Mouse (Mus musculus) neural tube, embryonic 14.5 days (tissue): Measurements from ENCODE around the gene Gm10643. TPM values are rescaled to one million over a fixed set of nuclear protein-coding genes. Genes with fewer than 3 reads are reported as not detected.

Experiments
- ATAC-seq: fragments of 200-750 bp; cut with Nextera tagmentation; 2 replicates; pipeline ENCODE4 v1.8.0; 2017; ENCODE audit warnings: low read depth, mild to moderate bottlenecking, moderate TSS enrichment, moderate library complexity
- H3K27ac ChIP-seq: fragments of 300-500 bp; sonication (generic); 2 replicates; pipeline ENCODE4 v1.5.1; 2014; ENCODE audit warnings: low read depth, mild to moderate bottlenecking, control low read depth, low read length, moderate library complexity, mixed read lengths
- H3K27me3 ChIP-seq: fragments of 300-500 bp; sonication (generic); 2 replicates; pipeline ENCODE4 v1.6.1; 2014; ENCODE audit warnings: low read length; ENCODE audit not compliant: control insufficient read depth, insufficient read depth
- H3K36me3 ChIP-seq: fragments of 300-500 bp; sonication (generic); 2 replicates; pipeline ENCODE4 v1.6.1; 2014; ENCODE audit warnings: low read length, mixed read lengths; ENCODE audit not compliant: control insufficient read depth, insufficient read depth
- H3K4me1 ChIP-seq: fragments of 300-500 bp; sonication (generic); 2 replicates; pipeline ENCODE4 v1.6.1; 2014; ENCODE audit warnings: low read length; ENCODE audit not compliant: control insufficient read depth, insufficient read depth
- H3K4me2 ChIP-seq: fragments of 300-500 bp; sonication (generic); 2 replicates; pipeline ENCODE4 v1.6.1; 2014; ENCODE audit warnings: mild to moderate bottlenecking, low read depth, low read length, control low read depth
- H3K4me3 ChIP-seq: fragments of 300-500 bp; sonication (generic); 2 replicates; pipeline ENCODE4 v1.5.1; 2014; ENCODE audit warnings: low read depth, low read length, control low read depth, mixed read lengths
- H3K9ac ChIP-seq: fragments of 300-500 bp; sonication (generic); replicated peaks from 2 replicates; pipeline ENCODE4 v1.6.1; 2014; ENCODE audit warnings: low read depth, mild to moderate bottlenecking, control low read depth, low read length, mixed read lengths
- H3K9me3 ChIP-seq: fragments of 300-500 bp; sonication (generic); 2 replicates; pipeline ENCODE4 v1.6.1; 2016; ENCODE audit warnings: low read length; ENCODE audit not compliant: control insufficient read depth
- WGBS: fragments of 180-500 bp; shearing (Covaris S2); extraction: QIAGEN DNeasy Blood & Tissue Kit; methylation state at CpG from one replicate; pipeline ENCODE4 v1.1.7; 2014; 5-methylcytosine and 5-hydroxymethylcytosine counted together
- polyA plus RNA-seq: library from polyadenylated mRNA; unstranded; fragments of >200 nt; fragmentation: Nextera tagmentation; extraction: Ambion mirVana; gene quantifications from 2 replicates; pipeline ENCODE4 v1.2.1, GENCODE M21; 2014

Gene Gm10643
- polyA plus RNA-seq, 1 experiment from 2014 or later = 1.8 TPM

- H3K4me2 ChIP-seq = no peak overlapping the region
- H3K36me3 ChIP-seq = peaks cover 7% of the 10 kb centered on the region; the same call in 1 of the 2 replicates
- ATAC-seq = no peak
- no peak overlapping the region for H3K27ac ChIP-seq
- no peaks in the 10 kb centered on the region for H3K9me3 ChIP-seq
- 86% methylated on average over 1 of the region's 1 CpGs for WGBS
- peaks cover 13% of the 10 kb centered on the region for H3K4me1 ChIP-seq
- H3K4me3 ChIP-seq = no peak overlapping the region
- H3K27me3 ChIP-seq = no peaks in the 10 kb centered on the region
- no peak overlapping the region for H3K9ac ChIP-seq
Measured at GRCm38 (mm10) chr8:84076412-84076811, 11.5 kb upstream of the Gm10643 start.

GRCm38 (mm10) chr8:84073230-84073976, 8.5 kb upstream of the Gm10643 start:
- peak overlapping the region; percentile 3; the same call in 1 of the 2 replicates for H3K4me2 ChIP-seq

GRCm38 (mm10) chr8:84072321-84072720, 7.4 kb upstream of the Gm10643 start:
- 86% methylated on average over 10 of the region's 10 CpGs for WGBS
- no peaks in the 10 kb centered on the region for H3K9me3 ChIP-seq
- no peaks in the 10 kb centered on the region for H3K27me3 ChIP-seq
- no peak overlapping the region for H3K27ac ChIP-seq
- peaks cover 33% of the 10 kb centered on the region for H3K4me1 ChIP-seq
- no peak overlapping the region for H3K4me3 ChIP-seq
- no peak for ATAC-seq
- H3K4me2 ChIP-seq = no peak overlapping the region
- H3K9ac ChIP-seq = no peak overlapping the region
- no peaks in the 10 kb centered on the region for H3K36me3 ChIP-seq

More at GRCm38 (mm10) chr8:84073230-84073976, 8.5 kb upstream of the Gm10643 start:
- Histone ChIP-seq H3K27me3 (no peaks in the 10 kb centered on the region), H3K4me1 (peaks cover 22% of the 10 kb centered on the region), H3K27ac (peak overlapping the region; percentile 72), H3K9ac (0 out of 2 replicates have a peak overlapping the region, but pooled peaks have one; percentile 12), H3K36me3 (no peaks in the 10 kb centered on the region), H3K9me3 (no peaks in the 10 kb centered on the region), H3K4me3 (no peak overlapping the region)
- ATAC-seq = peak; percentile 70; the same call in 1 of the 2 replicates
- WGBS = 33% methylated on average over 10 of the region's 10 CpGs

- H3K27ac ChIP-seq = no peak overlapping the region
- ATAC-seq = no peak
- H3K4me1 ChIP-seq = peaks cover 33% of the 10 kb centered on the region
Measured at GRCm38 (mm10) chr8:84071921-84072320, 7.0 kb upstream of the Gm10643 start.

GRCm38 (mm10) chr8:84070667-84071066, 5.7 kb upstream of the Gm10643 start:
- no peak for ATAC-seq

More at GRCm38 (mm10) chr8:84071921-84072320, 7.0 kb upstream of the Gm10643 start:
- H3K4me2 ChIP-seq = no peak overlapping the region
- no peaks in the 10 kb centered on the region for H3K36me3 ChIP-seq
- H3K9me3 ChIP-seq = no peaks in the 10 kb centered on the region
- no peak overlapping the region for H3K4me3 ChIP-seq
- 83% methylated on average over 3 of the region's 3 CpGs for WGBS
- no peaks in the 10 kb centered on the region for H3K27me3 ChIP-seq
- no peak overlapping the region for H3K9ac ChIP-seq

GRCm38 (mm10) chr8:84070241-84070640, 5.3 kb upstream of the Gm10643 start:
- H3K9ac ChIP-seq = no peak overlapping the region
- 86% methylated on average over 5 of the region's 5 CpGs for WGBS
- H3K9me3 ChIP-seq = no peaks in the 10 kb centered on the region

More at GRCm38 (mm10) chr8:84070667-84071066, 5.7 kb upstream of the Gm10643 start:
- Histone ChIP-seq H3K9ac (no peak overlapping the region), H3K4me3 (no peak overlapping the region), H3K27ac (no peak overlapping the region), H3K4me2 (no peak overlapping the region), H3K4me1 (peaks cover 33% of the 10 kb centered on the region), H3K27me3 (no peaks in the 10 kb centered on the region), H3K9me3 (no peaks in the 10 kb centered on the region), H3K36me3 (no peaks in the 10 kb centered on the region)
- 86% methylated on average over 2 of the region's 2 CpGs for WGBS

GRCm38 (mm10) chr8:84069750-84070149, 4.8 kb upstream of the Gm10643 start:
- Histone ChIP-seq H3K27me3 (no peaks in the 10 kb centered on the region), H3K4me2 (no peak overlapping the region), H3K4me3 (no peak overlapping the region), H3K36me3 (no peaks in the 10 kb centered on the region), H3K9ac (no peak overlapping the region), H3K27ac (peak overlapping the region; percentile 5; the same call in 1 of the 2 replicates), H3K4me1 (peaks cover 33% of the 10 kb centered on the region), H3K9me3 (no peaks in the 10 kb centered on the region)
- ATAC-seq = no peak
- WGBS = 40% methylated on average over 2 of the region's 2 CpGs

More at GRCm38 (mm10) chr8:84070241-84070640, 5.3 kb upstream of the Gm10643 start:
- Histone ChIP-seq H3K4me1 (peaks cover 33% of the 10 kb centered on the region), H3K4me3 (no peak overlapping the region), H3K4me2 (no peak overlapping the region), H3K27me3 (no peaks in the 10 kb centered on the region), H3K36me3 (no peaks in the 10 kb centered on the region), H3K27ac (peak overlapping the region; percentile 28; the same call in 1 of the 2 replicates)
- ATAC-seq = no peak

- no peaks in the 10 kb centered on the region for H3K27me3 ChIP-seq
- no peaks in the 10 kb centered on the region for H3K36me3 ChIP-seq
- peaks cover 33% of the 10 kb centered on the region for H3K4me1 ChIP-seq
- H3K4me3 ChIP-seq = no peak overlapping the region
- H3K9me3 ChIP-seq = no peaks in the 10 kb centered on the region
- WGBS = 61% methylated on average over 1 of the region's 1 CpGs
- no peak overlapping the region for H3K9ac ChIP-seq
- no peak overlapping the region for H3K4me2 ChIP-seq
- no peak for ATAC-seq
- H3K27ac ChIP-seq = 0 out of 2 replicates have a peak overlapping the region, but pooled peaks have one; percentile 5
Measured at GRCm38 (mm10) chr8:84069169-84069568, 4.2 kb upstream of the Gm10643 start.

GRCm38 (mm10) chr8:84068316-84069035, 3.5 kb upstream of the Gm10643 start:
- WGBS = 80% methylated on average over 12 of the region's 12 CpGs
- Histone ChIP-seq H3K9me3 (no peaks in the 10 kb centered on the region), H3K36me3 (no peaks in the 10 kb centered on the region), H3K9ac (no peak overlapping the region), H3K4me2 (0 out of 2 replicates have a peak overlapping the region, but pooled peaks have one; percentile 48), H3K4me3 (no peak overlapping the region), H3K27me3 (no peaks in the 10 kb centered on the region), H3K4me1 (peaks cover 29% of the 10 kb centered on the region), H3K27ac (no peak overlapping the region)
- no peak for ATAC-seq
